Mouse (Mus musculus) mouse embryonic stem cell (cell line): ENCODE results near the gene Hsf2bp.
"Not testable (repeated sequence)": the region's sequence is repeated elsewhere in the genome, so short reads cannot be mapped to it uniquely, and the experiment has no call there.

ENCODE experiments used
- in situ Hi-C, 2 experiments: fragments of 300-500 bp; cut with MboI; formaldehyde crosslinking; loops; 1 replicate in 1 of 2; 3 replicates in 1 of 2; pipeline ENCODE4 v1.14.3; 2019 to 2020; ENCODE audit warnings: low sequenced_read_pairs in 2 of 2, low pct_unique_long_range_greater_than_20kb in 1 of 2, mixed read lengths in 1 of 2; ENCODE audit not compliant: unreplicated experiment in 1 of 2

The Hsf2bp gene

DNA sequence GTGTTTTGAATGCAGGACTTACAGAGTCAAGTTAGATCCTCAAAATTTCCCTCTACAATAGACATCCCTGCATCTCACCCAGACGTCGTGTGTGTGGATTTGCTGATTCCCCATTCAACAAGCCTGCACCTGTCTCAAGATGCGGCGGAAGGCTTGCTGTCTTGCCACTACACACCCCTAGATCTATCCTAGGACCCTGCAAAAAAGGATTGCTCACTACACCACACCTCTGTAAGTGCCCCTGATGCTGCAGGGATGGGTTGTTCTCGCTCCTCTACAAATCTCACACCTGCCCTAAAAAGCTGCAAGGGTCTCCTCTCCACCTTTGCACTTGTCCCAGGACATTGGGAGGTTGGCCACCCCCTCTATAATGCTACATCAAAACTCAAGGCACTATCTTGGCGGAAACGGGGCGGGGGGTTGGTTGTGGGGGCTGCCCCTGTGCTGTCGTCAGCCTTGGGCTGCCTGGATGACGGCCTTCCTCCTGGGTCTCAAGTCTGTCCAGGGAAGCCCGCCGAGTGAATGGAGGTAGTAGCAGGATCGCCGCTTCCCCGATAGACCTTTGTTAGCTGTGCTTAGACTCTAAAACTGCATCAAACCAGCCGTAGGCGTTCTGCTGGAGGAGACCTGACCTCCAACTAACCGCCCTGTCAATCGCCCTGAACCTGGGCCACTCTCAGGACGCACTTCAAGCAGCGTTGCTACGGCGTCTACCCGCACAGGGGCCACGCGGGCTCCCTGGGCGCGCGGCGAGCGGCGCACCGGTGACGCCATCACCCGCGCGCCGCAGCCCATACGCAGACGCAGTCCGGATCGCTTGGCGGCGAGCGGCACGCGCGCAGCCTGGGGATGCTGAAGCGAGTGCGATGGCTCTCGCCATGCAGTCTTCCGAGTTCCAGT, at the start of gene Hsf2bp, which contains the start of gene Rrp1b:
Gene Hsf2bp (minus strand): TSS at position 741 of the 900 bp plus-strand sequence.
Gene Rrp1b (plus strand): TSS at position 492 of the 900 bp plus-strand sequence.
- in situ Hi-C loops, result no loop called here

DNA sequence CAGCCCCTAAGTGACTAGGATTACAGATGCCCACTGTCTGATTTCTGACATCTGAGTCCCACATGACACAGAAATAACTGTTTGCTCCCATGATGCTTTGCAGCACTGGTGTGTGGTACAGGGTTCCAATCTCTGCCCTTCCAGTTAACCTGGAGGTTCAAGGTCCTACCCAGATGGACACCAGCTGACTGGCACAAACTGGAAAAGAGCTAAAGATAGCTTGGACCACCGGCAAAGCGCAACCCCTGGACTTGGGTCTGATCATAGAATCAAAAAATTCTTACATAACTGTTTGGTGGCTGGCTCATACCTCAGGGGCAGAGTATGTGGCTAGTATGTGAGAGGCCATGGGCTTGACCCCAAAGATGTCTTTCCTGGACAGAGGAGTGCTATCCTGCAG, 47.2 kb upstream of the Hsf2bp start:
- in situ Hi-C loops, result no loop called here

DNA sequence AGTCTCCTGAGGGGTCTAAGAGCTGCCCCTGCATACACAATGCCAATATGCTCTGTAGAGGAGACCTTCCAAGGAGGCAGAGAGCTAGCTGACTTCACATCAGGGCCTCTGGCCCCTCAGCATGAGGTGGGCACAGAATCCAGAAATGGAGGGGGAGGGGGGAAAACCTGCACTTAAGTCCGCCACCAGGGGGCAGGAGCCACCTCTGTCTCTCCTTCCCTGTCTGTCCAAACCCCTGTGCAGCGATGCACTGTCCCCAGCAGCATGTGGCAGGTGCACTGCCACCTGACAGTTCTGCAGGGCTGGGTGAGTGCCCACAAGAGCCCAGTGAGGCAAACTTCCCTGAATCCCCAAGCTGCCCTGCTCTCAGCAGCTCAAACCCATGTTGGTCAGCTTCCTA, 39.0 kb upstream of the Hsf2bp start:
- in situ Hi-C loops, result no loop called here

DNA sequence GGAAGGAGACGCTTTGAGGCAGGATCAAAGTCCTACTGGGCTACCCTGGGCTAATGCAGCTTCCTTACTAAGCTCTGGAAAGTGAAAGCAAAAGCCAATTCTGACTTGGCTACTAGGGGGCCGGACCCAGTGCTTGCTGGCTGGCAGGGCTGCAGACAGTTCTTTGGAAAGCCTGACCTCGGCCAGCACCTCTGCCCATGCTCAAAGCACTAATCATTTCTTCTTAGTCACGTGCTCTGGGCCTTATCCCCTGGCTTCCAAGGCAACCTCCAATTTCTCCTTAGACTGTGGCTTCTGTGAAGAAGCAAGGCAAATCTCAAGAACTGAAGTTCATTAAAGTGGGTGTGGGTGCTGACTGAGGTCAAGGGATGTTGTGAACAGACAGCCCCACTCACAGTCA, 38.5 kb upstream of the Hsf2bp start:
- in situ Hi-C loops, result no loop called here

DNA sequence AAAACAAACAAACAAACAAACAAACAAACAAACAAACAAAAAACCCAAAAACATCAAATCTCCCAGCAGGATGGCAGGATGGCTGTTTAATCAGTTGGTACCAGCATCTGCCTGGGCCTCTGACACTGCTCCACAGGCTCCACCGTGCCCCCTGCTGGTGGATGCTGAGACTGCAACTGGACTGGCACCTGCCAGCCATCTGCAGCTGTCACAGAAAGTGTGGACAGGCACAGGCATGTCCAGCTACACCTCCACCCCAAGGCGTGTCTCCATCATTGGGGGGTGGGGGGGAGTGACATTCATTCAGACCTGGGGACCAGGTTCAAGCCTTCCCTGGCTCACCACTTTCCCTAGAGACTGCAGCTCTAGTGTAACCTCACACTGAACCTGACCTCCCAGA, 37.2 kb upstream of the Hsf2bp start:
- in situ Hi-C loops, result no loop called here

DNA sequence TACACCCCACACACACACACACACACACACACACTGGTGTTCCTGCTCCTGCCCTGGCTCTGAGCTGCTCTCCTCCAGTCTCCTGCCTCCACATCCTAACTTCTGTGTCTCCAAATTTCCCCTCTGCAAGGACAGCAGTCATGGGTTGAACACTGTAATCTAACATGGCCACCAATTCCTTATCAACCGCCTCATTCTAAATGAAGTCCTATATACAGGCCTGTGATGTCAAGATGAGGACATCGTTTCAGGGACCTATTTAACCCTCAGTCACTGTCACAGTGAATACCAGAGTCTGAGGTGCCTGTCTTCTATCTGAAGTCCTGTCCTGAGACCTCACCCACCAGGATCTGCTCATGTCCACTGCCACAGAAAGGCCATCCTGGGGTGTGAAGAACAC, 32.7 kb upstream of the Hsf2bp start:
- in situ Hi-C loops, result no loop called here

DNA sequence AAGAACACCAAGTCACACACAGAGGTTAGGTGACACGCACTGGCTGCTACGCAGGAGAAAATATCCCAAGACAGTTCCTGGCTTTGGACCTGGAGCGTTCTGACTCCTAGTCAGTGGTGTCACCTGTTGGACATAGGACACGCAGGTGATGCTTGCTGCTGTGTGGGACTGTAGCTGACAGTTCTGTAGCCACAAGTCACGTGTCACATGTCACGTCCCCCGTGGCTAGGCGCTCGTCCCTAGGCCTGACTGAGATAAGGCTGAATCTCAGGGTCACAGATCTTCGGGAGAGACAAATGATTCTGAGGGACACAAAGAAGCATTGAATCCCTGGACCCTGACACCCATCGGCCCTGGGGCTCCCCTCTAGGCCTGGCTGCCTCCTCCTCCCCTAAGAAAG, 32.2 kb upstream of the Hsf2bp start:
- in situ Hi-C loops, result no loop called here

DNA sequence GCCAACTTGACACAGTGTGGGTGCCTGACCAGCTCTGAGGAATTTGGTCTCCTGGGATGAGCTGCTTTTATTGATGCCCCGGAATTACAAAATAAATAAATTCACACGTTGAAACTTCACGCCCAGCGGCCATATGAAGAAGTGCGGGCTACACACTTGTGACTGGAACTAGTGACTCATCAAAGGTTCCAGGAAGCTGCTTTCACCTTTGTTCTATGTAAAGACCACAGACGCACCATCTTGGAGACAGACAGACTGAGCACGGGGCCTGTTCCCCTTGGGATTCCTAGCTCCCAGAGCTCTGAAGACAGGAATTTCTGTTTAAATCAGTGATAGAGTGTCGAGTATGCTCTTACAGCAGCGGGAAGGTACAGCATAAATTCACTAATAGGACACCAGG, 31.4 kb upstream of the Hsf2bp start:
- in situ Hi-C loops, result no loop called here

DNA sequence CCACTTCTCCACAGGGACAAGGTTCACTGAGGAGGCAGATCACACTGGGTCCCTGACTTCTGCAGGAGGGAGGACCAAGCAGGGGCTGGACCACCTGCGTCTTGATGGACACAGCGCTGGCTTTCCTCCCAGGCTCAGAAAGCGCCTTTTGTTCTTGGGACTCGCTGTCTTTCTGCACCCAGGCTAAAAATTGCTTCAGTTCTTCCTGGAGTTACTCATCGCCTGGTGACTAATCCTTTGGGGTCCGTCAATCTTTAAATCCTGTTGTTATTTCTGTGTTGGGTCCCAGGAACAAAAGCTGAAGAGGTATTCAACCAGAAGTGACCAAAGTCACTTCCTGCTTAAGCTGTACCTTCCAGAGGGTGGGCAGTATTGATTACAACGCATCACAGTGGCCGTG, 28.6 kb upstream of the Hsf2bp start:
- in situ Hi-C loops, result not testable (repeated sequence)

DNA sequence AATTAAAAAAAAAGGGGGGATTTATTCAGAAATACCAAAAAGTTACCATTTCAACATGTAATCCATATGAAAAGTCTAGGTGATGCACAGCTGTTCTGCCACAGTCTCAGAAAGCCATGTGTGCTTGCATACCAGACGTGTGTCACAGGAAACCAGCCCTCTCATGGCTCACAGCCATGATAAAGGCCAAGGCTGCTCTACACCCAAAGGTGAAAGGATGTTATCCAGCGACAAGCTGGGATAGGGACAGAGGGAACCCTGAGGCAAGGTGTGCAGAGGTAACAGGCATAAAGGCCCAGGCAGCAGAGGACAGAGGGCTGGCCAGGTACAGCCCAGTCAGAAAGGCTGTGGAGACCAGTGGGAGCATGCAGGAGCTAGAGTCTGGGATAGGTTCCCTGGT, 27.5 kb upstream of the Hsf2bp start:
- in situ Hi-C loops, result no loop called here

DNA sequence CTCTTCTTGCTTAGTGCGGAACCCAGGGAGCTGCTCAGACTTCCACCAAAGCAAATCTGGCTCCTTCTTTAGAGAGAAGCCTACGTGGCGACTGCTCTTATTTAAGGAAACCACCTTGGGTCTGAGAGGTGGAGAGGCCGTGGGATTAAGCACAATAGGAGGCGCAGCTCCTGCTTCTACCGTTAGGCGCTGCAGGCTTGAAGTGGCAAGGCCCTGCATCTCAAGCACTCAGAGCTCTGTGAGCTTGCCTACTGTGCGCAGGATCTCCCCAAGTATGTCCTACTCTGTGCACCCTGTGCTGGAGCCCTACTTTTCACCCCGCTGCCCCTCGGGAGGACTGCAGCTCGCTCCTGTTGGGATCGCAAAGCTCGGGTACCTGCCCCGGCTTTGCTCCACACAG, 25.1 kb upstream of the Hsf2bp start:
- in situ Hi-C loops, result no loop called here

DNA sequence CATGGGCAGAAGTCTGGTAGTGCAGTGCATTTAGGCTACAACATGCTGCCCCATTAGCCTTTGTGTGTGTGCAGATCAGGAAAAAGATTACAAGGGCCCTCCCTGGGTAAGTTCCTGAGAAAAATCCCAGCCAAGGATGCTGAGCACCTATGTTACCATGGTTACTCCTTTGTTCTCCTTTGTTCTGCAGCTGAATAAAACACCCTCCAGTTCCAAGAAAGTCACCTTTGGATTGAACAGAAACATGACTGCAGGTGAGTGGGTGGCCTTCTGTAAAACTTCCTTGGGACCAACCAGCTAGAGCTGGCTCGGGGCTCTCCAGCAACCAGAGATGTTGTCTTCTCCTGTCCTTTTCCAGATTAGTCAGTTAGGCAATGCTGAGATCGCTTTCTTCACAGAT, 22.9 kb upstream of the Hsf2bp start:
- in situ Hi-C loops, result no loop called here

DNA sequence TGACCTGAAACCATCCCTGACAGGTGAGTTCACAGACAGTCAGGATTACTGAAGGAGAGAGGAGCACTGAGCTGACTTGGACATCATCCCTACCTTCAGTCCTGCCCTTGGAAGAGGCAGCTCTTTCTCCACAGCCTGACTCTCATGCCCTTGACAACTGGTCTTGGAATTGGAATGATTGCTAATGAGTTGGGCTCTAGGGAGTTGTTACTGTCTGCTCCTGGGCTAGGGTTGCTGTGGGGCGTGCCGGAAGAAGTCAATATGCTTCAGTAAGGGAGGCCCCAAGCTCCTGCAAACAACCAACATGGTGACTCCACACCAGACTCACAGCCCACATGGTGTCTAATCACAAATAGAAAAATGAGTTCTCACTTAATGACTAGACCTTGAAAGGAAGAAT, 21.7 kb upstream of the Hsf2bp start:
- in situ Hi-C loops, result no loop called here

DNA sequence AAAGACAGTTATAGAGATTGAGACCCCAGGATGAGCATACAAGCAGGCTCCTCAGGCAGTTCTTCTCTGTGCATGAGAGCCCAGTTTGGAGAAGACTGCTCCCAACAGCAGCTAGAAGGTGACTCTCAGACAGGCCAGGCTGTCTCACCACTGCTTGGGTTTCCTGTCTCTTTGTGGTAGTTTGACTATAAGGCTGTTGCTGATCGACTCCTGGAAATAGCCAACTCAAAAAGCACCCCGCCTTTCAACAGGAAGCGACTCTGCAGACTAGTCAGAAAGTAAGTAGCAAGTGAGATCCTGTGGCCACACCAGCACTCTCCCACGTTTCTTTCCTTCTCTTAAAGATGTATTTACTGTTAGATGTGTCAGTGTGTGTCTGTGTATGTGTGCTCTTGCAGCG, 17.5 kb upstream of the Hsf2bp start:
- in situ Hi-C loops, result no loop called here

DNA sequence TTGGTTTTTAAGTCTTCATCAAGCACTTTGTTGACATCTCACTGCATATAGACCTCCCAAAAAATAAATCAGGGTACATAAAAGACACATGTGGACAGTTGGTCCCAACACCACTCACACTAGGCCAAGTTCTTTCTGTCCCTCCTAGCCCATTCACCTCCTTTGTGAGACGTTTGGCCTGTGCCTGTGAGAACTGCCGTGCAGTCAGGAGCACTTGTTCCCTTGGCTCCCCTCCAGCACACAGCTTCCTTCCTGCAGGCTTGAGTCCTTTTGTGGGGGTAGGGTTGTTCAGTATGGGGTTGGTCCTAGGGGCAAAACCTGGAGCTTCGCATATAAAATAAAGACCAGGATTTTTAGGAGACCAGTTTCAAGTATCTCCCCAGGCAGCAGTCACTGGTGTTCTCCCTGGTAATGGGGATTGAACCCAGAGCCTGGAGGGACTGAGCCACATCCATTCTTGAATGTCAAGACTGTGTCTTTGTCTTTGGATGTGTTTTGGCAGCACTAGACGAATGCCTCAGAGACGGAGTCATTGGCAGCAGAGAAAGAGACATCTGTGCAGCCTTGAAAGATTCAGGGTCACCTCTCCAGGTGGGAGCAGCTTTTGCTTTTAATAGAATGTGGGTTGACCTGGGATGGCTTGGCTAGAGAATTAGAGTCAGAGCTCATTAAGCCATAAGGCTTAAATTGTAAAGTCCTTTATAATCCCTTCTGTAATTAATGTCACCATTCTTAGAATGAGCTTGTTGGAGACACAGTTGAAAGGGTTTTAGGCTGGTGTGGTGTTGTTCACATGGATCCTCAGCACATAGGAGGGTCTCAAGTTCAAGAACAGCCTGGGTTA, 16.3 kb upstream of the Hsf2bp start:
- in situ Hi-C loops, result no loop called here

DNA sequence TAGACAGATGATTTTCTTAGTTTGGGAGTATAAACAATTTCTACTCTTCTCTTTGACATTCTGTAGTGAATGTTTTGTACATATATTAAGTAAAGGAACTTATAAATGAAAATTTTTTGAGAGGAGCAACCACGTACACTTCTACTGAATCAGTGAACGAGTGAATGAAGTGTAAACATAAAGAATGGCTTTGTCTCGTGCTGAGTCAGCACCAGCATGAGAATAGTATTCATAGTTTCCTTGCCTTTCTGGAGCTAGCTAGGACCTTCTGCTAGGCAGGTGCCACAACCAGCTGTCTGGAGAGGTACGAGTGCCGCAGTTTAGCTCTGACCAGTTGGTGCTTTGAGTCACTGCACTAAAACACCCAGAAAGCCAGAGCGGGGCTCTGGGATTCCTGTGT, 14.5 kb upstream of the Hsf2bp start:
- in situ Hi-C loops, result no loop called here

DNA sequence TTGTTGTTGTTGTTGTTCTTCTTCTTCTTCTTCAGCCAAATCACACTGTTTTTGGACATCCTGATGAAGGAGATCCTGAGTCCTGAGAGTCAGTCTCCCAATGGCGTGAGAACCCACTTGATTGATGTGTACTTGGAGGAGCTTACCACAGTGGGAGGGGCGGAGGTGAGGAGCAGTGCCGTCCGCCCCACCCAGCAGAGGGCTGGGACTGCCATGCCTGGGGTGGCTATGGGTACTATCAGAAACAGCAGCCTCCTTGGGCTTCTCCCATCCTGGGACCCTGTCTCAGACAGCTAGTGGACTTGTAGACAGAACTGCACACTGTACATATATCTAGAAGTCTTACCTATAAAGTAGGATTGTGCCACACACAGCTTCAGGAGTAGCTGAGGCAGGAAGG, 13.8 kb upstream of the Hsf2bp start:
- in situ Hi-C loops, result no loop called here

DNA sequence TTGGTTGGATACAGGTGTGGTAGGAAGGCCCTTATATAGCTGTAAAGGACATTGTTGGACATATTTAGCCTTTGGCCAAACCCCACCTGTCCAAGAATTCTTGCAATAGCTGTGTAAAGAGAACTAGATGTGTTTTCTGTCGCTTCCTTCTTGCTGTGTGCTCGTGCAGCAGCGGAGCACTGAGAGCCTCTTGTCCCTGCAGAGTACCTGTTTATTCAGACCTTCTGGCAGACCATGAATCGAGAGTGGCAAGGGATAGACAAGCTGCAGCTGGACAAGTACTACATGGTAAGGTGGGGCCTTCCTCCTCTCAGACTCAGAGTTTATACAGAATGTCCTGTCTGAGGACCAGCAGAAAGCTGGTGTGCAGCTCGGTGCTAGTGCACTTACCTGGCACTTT, 12.2 kb upstream of the Hsf2bp start:
- in situ Hi-C loops, result no loop called here

DNA sequence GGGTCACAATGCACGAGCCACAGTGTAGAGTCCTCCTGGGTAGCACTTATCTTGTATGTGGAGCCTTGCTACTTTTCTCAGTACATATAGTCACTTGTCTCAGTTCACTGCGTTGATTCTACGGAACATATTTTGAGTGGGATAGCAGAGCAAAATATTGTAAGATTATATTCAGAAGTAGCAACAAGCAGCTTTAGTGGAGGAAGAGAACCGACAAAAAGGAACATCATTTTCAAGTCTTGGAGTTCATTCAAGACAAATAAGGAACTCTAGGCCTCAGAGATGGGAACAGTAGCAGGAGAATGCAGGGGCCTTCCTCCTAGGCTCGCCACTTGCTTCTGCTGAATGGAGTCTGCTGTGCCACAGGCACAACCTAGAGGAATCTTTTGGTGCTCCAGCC, 10.4 kb upstream of the Hsf2bp start:
- in situ Hi-C loops, result no loop called here

DNA sequence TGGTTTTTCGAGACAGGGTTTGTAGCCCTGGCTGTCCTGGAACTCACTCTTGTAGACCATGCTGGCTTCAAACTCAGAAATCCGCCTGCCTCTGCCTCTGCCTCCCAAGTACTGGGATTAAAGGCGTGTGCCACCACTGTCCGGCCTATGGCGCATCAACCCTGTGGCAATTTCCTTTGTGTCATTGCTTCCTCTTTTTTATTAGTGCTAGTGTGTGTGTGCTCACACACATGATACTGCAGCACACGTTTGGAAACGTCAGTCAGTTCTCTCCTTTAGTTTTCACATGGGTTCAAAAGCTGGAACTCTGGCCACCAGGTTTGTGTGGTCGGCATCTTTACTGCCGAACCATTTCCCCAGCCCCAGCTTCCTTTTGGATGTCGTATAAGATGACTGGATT, 4.1 kb upstream of the Hsf2bp start:
- in situ Hi-C loops, result no loop called here
